Mouse (Mus musculus) left cerebral cortex, adult 18-20 months (tissue): Measurements from ENCODE around the gene Cox4i1. TPM values are rescaled to one million over a fixed set of nuclear protein-coding genes. Genes with fewer than 3 reads are reported as not detected.

ENCODE experiments used
- DNase-seq, 2 experiments: peaks; one replicate each; pipeline ENCODE4 v3.0.0; 2021 to 2022; ENCODE audit warnings: low spot score in 2 of 2, mixed read lengths in 1 of 2
- total RNA-seq, 2 experiments: library from RNA; stranded (reverse); gene quantifications; 2 replicates each; pipeline ENCODE4 v1.2.3; 2021

The Cox4i1 gene
- total RNA-seq, 2 experiments from 2014 or later, result 1,182 TPM

DNA sequence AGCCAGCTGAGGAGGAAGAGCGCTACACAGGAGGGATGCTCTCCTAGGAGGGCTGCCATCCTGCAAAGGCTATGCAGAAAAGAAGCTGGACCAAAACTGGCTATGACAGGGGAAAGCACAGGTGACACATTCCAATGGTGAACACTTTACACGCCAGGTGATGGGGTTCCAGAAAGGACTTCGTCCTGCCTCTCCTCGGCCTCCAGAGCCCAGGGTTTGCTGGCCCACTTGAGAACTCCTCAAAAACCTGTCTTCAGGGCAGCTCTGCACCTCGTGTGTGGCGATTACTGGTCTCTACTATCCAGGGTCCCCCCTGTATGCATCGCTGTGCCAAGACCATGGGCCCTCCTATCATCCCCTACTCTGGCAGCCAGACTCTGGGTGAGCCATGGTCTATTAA lies 20.5 kb downstream of the Cox4i1 start:
- DNase-seq, result no peak

DNA sequence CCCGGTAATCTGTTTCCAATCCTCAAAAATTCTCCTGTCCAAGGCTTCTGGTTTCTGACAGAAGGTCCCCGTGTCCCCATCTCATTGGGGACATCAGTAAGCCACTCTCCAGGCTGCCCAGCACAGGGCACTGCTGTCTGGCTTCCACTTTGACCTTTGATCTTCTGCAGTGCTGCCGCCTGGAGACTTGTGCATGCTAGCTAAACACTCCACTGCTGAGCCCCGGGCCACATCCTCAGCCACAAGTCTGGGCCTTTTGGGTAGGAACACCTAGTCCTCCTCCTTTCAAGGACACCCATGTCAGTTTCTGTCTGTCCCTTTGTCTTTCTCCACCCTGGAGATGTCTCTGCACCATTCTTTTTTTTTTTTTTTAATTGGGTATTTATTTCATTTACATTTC lies 24.9 kb downstream of the Cox4i1 start:
- no peak for DNase-seq

DNA sequence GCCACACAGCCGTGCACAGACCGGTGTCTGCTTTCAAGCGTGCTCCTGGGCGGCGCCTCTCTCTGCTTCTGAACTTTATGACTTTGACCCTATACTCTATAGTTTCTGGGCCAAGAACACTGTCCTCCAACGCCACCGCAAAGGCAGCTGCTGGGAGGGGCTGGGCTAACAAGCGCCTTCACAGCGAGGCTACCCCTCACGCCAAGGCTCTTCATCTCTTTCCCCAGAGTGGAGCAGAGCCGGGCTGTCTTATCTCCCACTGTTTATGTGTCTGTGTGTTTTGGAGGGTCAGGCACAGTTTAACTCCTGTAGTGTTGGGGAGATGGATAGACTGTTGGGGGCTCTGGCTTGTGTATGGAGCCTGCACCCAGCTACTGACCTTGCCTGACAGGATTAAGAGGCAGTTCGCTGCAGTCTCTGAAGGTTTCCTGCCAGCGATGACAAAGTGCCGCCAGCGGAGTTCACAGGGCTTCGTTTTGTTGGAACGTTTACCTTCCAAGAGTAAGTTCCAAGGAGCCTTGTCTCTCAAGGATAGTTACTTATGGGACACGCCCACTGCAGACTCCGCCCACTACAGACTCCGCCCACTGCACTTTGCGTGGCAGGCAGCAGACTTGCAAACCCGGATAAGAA lies 26.0 kb downstream of the Cox4i1 start:
- no peak for DNase-seq

DNA sequence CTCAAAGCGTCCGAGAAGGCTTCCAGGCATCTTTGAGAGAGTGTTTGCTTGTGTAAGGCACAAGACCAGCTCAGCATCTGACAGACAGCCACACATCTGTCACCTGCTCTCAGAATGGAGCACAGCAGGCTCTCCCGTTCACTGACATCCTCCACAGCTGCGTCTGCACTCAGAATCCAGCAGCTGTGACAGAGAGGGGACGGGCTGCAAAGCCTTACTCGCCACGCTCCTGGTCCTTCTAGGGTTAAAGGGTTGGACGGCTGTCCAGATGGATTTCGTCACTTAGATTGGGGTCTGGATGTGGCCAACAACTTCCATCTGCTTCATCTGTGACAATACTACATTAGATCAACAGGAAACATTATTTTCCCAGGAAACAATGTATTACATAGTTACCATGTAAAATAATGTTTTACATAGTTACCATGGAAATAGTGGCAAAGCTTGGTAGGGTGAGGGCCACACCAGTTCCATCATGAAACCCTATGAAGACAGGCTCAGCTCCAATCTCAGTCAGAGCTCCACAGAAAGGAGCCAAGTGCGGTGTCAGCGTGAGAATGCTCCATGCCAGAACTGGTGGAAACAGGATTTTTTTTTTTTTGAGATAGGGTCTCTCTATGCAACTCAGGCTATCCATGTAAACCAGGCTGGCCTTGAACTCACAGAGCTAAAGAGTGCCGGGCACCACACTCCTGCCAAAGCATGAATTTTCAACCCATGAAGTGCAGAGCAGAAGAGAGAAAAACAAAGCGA lies 28.6 kb downstream of the Cox4i1 start:
- no peak for DNase-seq

DNA sequence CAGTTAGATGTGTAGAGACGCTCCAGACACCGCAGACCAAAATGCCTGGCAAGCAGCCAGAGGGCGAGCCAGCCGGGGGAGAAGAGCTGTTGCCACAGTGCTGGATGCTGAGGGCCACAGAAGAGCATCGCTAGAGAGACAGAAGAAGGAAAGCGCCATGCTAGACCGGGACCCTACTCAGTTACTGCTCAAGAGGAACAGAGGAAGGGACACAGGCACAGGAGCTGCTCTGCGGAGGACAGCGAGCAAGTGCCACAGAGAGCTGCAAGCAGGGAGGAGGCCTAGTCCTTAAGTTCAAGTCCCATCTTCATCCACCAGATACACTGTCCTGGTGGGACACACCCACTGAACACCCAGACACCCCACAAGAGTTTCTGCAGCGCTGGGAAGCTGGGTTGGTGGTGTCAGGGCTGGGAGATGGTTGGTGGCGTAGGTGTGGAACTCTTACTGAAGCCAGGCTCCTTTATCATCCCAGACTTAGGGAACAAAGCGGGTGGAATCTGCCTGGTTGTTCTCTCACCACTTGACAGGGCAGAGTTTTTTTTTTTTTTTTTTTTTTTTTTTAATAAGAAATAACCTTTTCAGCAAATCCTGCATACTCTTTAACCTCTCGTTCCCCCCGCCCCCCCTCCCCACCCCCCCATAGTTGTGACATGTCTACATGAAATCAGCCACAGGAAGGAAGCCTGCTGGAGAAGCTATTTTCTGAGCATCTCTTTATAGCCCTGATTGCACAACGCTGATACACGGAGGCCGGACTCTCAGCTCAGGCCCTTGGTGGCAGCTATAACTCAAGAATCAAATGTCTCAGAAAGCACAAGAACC lies 29.3 kb downstream of the Cox4i1 start:
- no peak for DNase-seq

DNA sequence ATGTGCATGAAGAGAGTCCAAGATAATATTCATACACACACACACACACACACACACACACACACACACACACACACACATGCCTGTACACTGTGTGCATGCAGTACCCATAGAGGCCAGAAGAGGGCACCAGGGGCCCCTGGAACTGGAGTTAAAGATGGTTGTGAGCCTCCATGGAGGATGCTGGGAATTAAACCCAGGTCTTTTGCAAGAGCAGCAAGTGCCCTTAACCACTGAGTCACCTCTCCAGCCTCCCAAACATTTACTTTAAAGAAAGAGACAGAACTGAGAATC lies 29.9 kb downstream of the Cox4i1 start:
- DNase-seq, result no peak

DNA sequence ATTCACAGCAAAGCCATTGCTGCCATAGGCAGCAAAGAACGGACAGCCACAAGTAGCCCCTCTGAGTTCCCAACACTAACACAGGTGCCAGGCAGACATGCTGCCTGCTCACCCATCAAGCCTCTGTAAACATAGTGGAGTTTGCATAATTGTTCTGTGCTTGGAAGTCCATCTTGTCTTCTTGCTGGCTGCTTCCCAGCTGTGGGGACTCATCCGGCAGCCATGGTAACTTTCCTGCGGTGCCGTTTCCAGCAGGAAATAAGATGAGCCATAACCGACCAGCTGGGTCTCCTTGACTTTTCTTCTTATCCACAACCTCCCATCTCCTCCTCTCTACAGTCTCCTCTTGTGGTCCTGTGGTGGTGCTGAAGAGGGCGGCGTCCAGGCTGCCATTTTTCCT lies 30.4 kb downstream of the Cox4i1 start:
- no peak for DNase-seq

DNA sequence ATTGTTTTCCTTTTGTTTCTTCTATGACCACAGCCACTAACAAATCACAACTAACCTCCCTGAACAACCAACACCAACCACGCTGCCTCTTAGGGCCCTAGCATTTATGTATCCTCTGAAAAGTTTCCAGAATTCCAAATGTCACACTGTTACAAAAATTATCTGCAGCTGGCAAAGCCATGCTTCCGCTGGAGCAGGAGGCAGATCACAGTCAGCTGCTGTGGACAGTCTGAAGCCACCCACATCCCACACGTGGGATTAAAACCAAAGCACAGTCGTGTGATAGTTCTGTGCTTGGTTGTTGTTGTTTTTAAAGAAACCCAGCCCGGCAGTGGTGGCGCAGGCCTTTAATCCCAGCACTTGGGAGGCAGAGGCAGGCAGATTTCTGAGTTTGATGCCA lies 31.1 kb downstream of the Cox4i1 start:
- no peak for DNase-seq

DNA sequence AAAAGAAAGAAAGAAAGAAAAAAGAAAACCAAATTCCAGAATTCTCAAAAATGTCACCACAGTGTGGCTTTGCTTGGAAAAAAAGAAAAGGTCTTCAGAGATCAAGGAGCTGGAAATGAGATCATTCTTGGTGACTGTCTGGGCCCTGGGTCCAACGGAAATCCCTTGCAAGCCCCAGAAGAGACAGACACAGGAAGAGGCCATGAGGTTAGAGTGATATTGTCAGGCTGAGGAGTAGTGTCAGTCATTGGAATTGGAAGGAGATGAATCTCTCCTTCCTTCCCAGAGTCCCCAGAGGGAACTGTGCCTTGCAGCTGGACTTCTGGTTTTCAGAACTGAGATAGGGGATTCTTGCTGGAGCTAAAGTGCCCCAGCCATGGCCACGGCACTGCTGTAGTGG lies 31.5 kb downstream of the Cox4i1 start:
- no peak for DNase-seq

DNA sequence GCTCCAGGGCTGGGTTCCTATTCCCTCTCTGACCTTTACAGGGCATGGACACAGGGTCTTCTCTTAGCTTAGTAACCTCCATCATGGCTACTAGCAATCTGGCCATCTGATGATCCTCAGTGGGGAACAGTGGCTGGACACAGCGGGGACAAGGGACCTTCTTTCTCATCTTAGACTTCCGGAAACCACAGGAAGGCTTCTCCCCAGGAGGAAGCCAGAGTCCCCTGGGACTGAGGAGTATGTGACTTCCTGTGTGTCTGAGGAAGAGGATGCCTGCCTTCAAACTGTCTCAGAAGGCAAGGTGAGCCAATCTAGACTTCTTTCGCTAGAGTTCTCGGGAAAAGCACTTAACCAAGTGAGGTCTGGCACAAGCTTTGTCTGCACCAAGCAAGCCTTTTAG lies 32.0 kb downstream of the Cox4i1 start:
- no peak for DNase-seq

DNA sequence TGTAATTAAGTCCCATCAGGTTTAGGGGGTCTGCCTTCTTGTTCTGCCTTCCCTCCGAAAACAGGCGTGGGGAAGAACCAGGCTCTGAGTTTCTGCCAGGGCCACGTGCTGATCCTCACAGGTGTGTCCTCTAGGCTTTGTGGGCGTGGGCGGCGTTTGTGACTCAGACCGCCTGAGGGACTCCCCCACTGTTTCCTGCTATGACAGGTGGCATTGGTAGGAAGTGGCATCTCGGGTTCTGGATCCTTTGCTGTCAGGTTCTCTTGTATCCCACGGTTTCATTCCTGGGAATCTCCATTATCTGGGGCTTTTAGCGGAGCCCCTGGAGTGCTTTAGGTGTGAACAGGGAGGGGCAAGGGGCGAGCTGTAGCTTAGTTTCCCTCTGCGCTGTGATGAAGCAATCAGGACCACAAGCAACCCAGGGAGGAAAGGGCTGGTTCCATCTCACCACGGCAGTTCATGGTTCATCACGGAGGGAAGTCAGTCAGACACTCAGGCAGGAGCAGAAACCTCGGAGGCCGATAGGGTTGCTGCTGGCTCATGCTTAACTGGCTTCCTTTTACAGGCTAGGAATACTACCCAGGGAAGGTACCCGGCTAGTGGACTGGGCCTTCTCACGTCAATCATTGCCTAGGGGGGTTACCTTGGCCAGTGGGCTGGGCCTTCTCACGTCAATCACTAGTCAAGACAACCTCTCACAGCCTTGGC lies 33.9 kb downstream of the Cox4i1 start:
- peak in 1 of 2 experiments; percentile 26 for DNase-seq

DNA sequence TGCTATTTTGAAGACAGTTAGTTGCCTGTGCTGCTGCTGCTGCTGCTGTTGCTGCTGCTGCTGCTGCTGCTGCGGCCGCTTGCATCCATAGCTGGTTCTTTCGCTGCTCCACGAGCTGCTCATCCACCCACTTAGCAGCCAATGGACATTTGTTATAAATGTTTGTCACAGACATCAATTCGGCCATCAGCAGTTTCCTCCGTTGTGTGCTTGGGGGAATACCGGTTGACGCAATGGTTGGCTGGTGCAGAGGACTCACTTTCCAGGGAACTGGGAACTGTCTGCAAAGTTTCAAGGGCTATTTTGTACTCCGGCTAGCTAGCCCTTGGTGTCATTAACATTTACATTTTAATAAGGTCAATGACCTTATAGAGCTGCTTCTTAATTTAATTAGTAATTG lies 36.2 kb downstream of the Cox4i1 start:
- DNase-seq, result no peak

DNA sequence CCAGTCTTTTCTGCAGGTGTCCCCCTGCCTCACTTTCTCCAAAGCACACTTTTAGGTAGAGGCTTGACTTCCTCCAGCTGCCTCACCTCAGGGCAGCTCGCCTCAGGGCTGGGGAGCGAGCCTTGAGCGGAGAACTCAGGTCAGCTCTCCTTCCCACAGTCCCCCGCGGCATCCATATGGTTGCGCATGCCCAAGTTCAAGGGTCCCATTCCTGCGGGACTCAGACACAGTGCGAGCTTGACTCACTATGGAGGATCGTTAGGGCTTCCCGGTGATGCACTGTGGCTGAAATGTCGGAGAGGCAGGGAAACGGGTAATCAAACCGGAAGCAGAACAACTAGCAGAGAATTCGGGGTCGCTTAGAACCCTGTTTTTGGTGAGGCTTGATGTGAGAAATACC lies 37.1 kb downstream of the Cox4i1 start:
- no peak for DNase-seq

DNA sequence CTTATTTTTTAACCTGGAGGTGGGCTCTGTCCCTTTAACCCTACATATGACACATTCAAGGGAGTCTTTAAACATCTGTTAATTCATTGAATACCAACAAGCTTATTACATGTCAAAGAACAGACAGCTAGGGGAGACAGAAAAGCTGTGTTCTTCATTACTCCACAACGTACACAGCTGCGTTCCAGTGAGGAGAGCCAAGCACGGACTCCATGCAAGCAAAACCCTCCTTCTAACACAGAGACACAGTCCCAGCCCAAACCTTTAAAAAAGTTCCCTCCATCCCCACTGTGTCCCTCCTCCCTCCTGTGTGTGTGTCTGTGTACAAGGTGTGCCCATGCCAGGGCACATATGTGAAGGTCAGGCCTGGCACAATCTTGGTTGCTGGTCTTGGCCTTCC lies 38.2 kb downstream of the Cox4i1 start:
- DNase-seq, result no peak

DNA sequence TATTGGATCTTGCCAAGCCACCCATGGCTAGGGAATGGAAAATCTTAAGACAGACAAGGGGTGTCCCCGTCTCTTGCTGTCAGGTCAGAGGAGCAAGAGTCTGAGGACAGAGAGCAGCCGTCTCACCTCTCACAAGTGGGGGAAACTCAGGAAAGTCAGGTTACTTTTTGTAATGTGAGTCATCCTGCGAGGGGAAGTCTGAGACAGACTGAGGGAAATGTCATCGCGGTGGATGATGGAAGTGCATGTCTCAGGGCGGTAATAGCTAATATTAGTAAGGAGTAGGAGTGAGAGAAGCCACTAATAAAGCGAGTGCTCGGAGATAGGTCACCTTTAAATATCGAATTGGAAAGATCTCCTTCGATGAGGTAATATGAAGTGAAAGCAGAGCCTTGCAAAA lies 41.2 kb downstream of the Cox4i1 start:
- DNase-seq, result no peak

DNA sequence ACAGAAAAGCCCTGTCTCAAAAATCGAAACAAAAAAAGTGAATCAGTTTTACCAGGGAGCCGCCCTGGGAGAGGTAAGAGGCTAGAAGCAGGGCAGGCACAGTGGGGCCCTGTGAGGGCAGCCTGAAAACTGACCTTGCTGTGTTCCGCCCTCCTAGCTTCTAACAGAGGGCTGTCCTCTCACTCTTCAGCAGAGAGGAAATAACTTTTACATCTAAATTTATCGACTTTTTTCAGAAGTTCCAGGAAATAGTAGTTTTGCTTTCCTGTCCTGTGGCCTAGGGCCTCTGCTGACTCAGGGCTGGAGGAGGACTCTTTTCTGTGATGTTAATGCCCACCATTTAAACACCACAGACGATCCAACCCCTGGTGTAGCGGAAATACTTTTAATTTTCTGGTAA lies 47.2 kb downstream of the Cox4i1 start:
- no peak for DNase-seq

DNA sequence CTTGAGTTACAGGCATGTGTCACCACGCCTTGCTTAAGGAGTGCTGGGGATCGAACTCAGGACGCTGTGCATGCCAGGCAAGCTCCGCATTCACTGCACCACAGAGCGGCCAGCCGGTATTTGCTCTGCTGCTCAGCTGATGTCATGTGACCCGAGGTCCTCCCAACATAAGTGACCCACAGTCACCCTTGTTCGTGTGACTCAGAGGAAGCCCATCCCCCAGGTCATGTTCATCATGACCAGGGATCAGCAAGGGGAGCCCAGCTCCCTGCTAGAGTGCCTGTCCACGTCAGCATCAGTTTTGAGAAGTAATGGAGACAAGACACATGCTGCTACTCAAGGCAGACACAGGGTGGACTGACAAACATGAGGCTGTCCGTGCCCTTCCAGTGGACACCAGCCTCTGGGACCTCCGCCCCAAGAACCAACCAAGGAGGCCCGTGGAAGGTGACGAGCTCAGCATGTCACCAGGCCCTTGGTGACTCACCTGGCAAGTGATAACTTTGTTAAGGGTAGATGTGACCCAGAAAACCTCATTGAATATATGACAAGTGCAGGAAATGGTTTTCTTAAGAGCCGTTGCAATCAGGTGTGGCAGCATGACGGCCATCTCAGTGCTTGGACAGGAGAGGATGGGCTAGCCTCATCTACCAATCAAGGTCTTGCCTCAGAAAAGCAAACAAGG lies 48.1 kb downstream of the Cox4i1 start:
- DNase-seq, result no peak

DNA sequence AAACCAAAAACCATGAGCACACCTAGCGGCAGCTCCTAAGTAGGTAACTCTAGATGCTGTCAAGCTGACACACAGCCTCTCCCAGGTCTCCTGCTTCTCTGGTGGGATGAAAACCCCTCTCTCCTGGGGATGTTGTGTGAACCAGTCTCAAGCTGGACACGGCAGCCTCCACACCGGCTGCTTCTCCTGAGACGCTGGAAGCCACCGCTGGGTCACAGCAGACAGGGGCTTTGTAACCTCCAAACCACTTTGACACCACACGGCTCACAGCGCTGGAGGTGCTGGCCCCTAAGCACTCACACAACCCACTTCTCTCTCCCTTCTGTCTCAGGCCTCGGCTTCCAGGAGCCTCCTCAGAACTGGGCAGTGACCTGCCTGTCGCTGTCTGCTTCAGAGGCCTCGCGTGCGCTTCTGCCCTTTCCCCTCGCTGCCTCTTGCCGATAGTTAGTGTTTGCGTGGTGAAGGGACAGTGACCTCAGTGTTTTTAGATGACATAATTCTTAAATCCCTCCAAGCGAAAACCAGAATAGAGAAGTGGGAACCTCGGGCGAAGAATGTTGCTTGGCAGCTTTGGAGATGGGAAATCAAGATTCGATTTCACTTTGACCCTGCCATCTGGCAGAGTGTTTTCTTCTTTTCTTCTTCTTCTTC lies 51.7 kb downstream of the Cox4i1 start:
- DNase-seq, result no peak

DNA sequence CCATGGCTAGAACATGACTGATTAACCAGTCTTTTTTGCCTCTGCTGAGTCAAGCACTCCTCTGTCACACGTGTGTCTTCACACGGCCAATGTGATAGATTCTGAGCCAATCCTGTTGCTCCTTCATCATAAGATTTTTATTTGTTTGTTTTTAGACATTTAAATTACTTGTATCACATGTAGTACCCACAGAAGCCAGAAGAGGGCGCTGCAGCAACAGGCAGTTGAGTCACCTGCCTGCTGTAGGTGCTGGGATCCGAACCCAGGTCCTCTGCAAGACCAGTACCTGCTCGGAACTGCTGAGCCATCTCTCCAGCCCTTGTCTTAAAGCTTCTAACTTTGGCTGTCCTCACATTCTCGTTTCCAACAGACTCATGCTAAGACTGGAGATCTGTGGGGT lies 55.0 kb downstream of the Cox4i1 start:
- DNase-seq, result no peak
